Mouse (Mus musculus) E14TG2a.4 (cell line): ENCODE data around the gene Ebf1.

Experiments
- CTCF ChIP-seq: conservative IDR thresholded peaks from 2 replicates; pipeline ENCODE4 v1.5.1; 2014; ENCODE audit warnings: low read length
- NANOG ChIP-seq: IDR thresholded peaks from 2 replicates; pipeline ENCODE4 v1.6.1; 2014; ENCODE audit warnings: borderline replicate concordance, low read length, mixed read lengths

GRCm38 (mm10) chr11:44594768-44595167 lies 22.3 kb upstream of the Ebf1 start:
- TF ChIP-seq CTCF (no peak), NANOG (no peak)
